Mouse (Mus musculus): ENCODE data around the gene Zc3h12d.

GRCm38 (mm10) chr10:7863411-7863810 is 31.1 kb downstream of the Zc3h12d start:
- TF ChIP-seq CTCF (IDR thresholded peaks at IDR 0.05; ENCODE audit: insufficient read depth, low read length) = no peak
- no peak for TF ChIP-seq POLR2A (IDR thresholded peaks at IDR 0.05; ENCODE audit: borderline replicate concordance, extremely low read depth, low read depth, low read length)
